Mouse (Mus musculus) C2C12 (cell line): Measurements from ENCODE around the gene Tgfb1i1. TPM values are rescaled to one million over a fixed set of nuclear protein-coding genes. Genes with fewer than 3 reads are reported as not detected.

Source experiments
- H3K27me3 ChIP-seq: one replicate; pipeline ENCODE4 v1.6.1; 2011; ENCODE audit not compliant: control insufficient read depth, insufficient read depth, insufficient read length
- H3K36me3 ChIP-seq: one replicate; pipeline ENCODE4 v1.6.1; 2011; ENCODE audit not compliant: control insufficient read depth, insufficient read depth
- H3K4me3 ChIP-seq: one replicate; pipeline ENCODE4 v1.5.1; 2011; ENCODE audit warnings: mild to moderate bottlenecking, control low read depth; ENCODE audit not compliant: poor library complexity, insufficient read depth, severe bottlenecking
- H3K79me2 ChIP-seq: one replicate; pipeline ENCODE4 v1.6.1; 2011; ENCODE audit not compliant: control insufficient read depth, insufficient read depth
- H3K79me3 ChIP-seq: one replicate; pipeline ENCODE4 v1.6.1; 2011; ENCODE audit warnings: low read depth, control low read depth
- H3ac ChIP-seq: one replicate; pipeline ENCODE3; 2011; ENCODE audit warnings: low read depth; ENCODE audit not compliant: control insufficient read depth, insufficient read length
- CTCF ChIP-seq: IDR thresholded peaks from one replicate; pipeline ENCODE4 v1.5.1; 2011; ENCODE audit not compliant: control insufficient read depth, insufficient read depth, insufficient read length
- MYOD1 ChIP-seq: IDR thresholded peaks from one replicate; pipeline ENCODE4 v1.6.1; 2011; ENCODE audit warnings: low read depth; ENCODE audit not compliant: control insufficient read depth, insufficient read length
- microRNA-seq: library from miRNA; unstranded; fragments of <30 nt; microRNA quantifications from one replicate; pipeline ENCODE4, GENCODE M21; 2019; ENCODE audit warnings: borderline microRNAs expressed
- polyA plus RNA-seq: library from polyadenylated mRNA; unstranded; fragments of >200 nt; fragmentation: generic; extraction: Trizol; gene quantifications from one replicate; pipeline ENCODE4 v1.2.1, GENCODE M21; 2012; ENCODE audit warnings: missing spikeins

The Tgfb1i1 gene
- polyA plus RNA-seq, 1 experiment: 110 TPM

GRCm38 (mm10) chr7:128304907-128305306 is 58.3 kb downstream of the Tgfb1i1 start:
- Histone ChIP-seq H3K36me3 (no peaks in the 10 kb centered on the region), H3K4me3 (no peak overlapping the region), H3K79me3 (no peaks in the 10 kb centered on the region), H3ac (no peak overlapping the region), H3K79me2 (no peaks in the 10 kb centered on the region), H3K27me3 (no peaks in the 10 kb centered on the region)
- no peak for TF ChIP-seq MYOD1
- TF ChIP-seq CTCF: peak; percentile 51

Small RNA genes lying within 50 kb of the gene (microRNA-seq; reads per million reads assigned to microRNA genes)
- gene Mir3103: 0.20 reads per million

Other genes with a start within 250 kb of the Tgfb1i1 start
- 0.83 TPM for gene Trim72, start 242.9 kb upstream of the Tgfb1i1 start, polyA plus RNA-seq
- not detected for gene Itgam, start 184.2 kb upstream of the Tgfb1i1 start, polyA plus RNA-seq
- not detected for gene Gm49368, start 184.1 kb upstream of the Tgfb1i1 start, polyA plus RNA-seq
- gene Itgax, start 117.3 kb upstream of the Tgfb1i1 start, polyA plus RNA-seq: not detected
- not detected for gene Itgad, start 92.4 kb upstream of the Tgfb1i1 start, polyA plus RNA-seq
- gene Cox6a2, start 40.4 kb upstream of the Tgfb1i1 start, polyA plus RNA-seq: 1.9 TPM
- 16.7 TPM for gene Armc5, start 9.5 kb upstream of the Tgfb1i1 start, polyA plus RNA-seq
- gene 9130023H24Rik, start 8.8 kb upstream of the Tgfb1i1 start, polyA plus RNA-seq: 2.1 TPM
- gene Slc5a2, start 18.8 kb downstream of the Tgfb1i1 start, polyA plus RNA-seq: not detected
- gene BC017158, start 51.4 kb downstream of the Tgfb1i1 start, polyA plus RNA-seq: 13.3 TPM
- gene Rgs10, start 171.9 kb downstream of the Tgfb1i1 start, polyA plus RNA-seq: 12.9 TPM
- gene Tial1, start 214.9 kb downstream of the Tgfb1i1 start, polyA plus RNA-seq: 46.4 TPM